Mouse (Mus musculus) olfactory bulb, adult 2 months (tissue): ENCODE results near the gene Lypd6b.

ENCODE experiments used
- CTCF ChIP-seq: fragments of 200-500 bp; IDR thresholded peaks from 2 replicates; pipeline ENCODE4 v1.5.1; 2012; ENCODE audit warnings: low read depth, mild to moderate bottlenecking, low read length, moderate library complexity; ENCODE audit not compliant: insufficient read depth
- POLR2A ChIP-seq: fragments of 200-500 bp; IDR thresholded peaks from 2 replicates; pipeline ENCODE4 v1.6.1; 2012; ENCODE audit warnings: mild to moderate bottlenecking, low read depth, low read length, moderate library complexity; ENCODE audit not compliant: insufficient read depth

DNA sequence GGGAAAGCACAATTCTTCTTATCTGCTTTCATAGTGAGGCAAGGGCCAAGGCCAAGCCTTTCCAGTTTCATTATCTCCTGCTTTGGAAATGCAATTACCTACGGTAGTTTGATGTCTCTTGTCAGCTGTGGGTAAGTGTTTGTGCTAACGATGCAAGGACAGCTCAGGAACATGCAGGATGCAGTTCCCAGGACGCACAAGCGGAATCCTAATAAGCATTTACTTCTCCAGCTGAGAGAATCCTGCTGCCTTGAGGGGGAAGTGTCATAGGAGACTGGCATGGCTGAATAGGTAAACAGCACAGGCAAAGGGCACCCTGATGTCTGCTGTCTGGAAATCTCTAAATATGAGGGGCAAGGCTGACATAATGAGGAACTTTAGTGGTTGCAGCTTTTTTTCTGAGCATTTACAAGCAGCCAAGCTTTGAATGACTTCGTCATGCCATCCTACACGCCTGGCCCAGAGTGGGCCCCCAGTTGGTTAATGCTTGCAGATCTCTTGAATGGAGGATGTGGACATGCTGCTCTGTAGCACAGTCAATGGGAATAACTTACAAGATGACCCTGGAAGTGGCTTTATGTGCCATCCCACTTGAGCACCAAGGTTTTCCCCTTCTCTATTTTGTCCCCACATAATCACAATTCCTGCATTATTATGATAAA is 165.3 kb downstream of the Lypd6b start:
- TF ChIP-seq POLR2A (no peak), CTCF (no peak)
